Mouse (Mus musculus): ENCODE results near the gene Rbfox3.

The Rbfox3 gene

DNA sequence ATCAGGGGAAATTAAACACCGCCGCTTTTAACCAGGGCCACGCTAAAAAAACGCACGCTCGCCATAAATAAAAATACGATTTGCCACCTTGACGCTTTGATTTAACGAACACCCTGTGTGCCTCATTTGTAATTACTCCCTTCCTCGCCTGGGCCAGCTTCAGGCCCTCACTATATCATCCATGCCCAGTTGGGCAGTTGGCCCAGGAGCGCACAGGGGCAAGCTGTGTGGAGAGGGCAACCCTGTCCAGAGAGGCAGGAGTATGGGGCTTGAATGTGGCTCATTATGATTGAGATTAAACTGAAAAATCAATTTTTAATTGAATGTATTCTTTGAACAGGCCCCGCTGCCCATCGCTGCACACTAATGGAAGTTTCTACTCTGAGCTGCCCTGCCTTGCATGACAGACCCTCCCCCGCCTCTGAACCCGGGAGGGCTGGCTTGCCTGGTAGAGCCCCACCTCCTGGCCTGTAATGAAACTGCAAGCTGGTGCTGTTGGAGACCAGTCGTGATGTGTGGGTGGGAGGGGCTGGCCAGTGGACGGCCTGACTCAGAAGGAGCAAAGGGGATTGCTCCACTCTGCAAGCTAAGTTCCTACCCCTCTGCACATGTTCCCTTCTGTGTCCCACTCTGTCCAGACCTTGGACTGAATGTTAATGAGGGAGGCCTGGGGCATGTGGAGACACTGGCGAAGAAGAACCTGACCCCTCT lies 376.9 kb downstream of the Rbfox3 start:
- DNase-seq: peak; percentile 19

DNA sequence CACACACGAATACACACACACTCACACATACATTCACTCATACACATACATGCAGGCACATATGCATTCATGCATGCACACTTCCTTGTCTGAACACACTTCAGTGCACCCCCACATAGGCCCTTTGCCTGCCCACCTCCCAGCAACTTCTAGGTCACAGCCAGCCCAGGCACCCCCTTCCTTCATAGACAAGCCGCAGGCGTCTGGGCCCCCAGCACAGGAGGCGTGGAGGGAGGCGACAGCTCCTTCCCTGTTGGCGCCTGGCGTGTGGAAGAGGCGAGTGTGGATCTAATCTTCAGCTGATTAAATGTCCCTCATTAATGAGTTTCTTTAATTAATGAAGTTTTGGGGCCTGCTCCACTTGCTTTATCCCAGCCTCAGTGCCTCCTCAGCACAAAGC lies 381.1 kb downstream of the Rbfox3 start:
- no peak for DNase-seq

DNA sequence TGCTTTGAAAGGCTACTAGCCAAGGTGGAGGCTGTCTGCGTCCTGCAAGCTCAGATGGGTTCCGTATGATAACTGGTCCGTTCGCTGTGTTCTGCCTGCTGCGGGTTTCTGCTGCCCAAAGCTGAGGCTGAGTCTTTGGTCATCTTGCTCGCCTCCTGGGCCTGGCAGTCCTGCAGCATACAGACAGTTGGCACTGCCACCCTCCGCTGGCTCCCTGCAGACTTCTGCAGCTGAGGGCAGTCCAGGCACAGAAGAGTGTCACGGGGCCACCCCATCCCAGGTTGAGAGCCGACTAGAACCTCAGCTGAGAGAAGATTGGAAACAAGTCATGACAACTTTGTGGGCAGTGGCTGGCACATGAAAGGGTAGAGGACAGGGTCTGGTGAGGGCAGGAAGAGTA lies 382.6 kb downstream of the Rbfox3 start:
- no peak for DNase-seq

DNA sequence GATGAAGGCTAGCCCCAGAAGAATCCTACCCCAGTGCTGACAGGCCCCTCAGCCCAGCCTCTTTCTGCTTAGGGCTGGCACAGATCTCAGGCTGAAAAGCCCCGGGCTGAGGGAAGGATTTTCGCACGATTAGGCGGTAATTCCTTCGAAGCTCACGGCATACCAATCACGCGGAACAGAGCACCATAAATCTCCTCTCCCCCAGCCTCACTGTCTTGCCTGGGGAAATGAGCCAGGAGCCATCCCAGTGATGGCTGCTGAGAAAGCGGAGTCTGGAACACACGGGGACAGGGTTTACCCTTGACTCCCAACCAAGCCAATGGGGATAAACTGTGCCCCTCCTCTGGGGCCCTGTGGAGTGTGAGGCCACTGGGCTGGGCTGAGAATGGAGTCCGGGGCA lies 386.3 kb downstream of the Rbfox3 start:
- no peak for DNase-seq

DNA sequence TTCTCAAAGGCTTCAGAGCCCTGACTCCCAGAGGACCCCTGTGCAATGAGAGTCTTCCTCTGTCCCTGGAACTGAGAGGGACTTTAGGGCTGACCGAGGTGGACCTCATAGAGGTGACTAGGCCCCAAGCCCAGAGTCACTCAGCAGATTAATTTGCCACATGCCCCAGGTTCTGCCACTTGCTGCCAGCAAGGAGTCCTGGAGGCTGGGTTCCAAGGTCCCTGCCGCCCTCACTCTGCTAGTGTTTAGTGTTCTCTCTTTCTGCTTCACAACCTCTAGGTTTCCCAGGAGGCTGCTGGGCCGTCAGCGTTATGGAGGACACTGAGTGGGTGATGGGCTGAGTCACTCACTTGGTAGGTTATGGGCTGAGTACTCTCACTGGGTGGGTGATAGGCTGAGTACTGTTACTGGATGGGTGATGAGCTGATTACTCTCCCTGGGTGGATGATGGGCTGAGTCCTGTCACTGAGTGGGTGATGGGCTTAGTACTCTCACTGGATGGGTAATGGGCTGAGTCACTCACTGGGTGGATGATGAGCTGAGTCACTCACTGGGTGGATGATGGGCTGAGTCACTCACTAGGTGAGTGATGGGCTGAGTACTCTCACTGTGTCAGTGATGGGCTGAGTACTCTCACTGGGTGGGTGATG lies 387.8 kb downstream of the Rbfox3 start:
- no peak for DNase-seq

DNA sequence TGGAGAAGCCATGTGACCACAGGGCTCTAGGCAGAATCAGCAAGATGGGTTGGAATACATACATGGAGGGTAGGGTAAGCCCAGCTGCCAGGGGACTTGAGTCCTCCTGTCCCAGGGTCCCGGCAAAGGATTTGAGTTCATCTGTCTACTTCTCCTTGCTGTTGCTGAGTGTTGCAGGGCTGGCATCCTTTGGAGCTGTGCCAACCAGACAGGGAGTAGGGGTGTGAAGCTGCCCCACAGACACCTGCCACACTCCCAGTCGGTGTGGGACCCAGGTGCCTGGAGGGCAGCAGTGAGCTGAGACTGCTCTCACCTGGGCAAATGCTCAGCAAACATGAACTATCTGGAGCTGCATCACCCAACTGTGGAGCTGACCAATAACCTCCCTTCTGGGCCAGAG lies 390.5 kb downstream of the Rbfox3 start:
- DNase-seq: no peak

DNA sequence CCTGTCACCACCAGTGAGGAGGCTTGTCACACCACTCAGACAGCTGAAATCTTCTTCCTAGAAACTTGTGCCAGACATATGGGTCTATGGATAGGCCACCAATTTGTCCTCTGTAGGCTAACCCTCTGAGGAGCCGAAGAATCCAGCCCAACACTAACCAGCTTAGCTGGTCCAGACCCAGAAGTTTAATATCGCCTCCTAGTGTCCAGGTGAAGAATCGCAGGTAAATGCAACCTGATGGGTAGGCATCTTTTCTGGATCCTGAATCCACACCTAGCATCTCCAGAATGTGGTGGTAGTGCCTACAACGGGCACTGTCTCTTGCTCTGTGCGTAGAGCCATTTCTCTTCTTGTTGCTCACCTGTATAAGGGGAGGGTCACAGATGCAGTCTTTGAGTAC lies 391.1 kb downstream of the Rbfox3 start:
- peak; percentile 15 for DNase-seq

DNA sequence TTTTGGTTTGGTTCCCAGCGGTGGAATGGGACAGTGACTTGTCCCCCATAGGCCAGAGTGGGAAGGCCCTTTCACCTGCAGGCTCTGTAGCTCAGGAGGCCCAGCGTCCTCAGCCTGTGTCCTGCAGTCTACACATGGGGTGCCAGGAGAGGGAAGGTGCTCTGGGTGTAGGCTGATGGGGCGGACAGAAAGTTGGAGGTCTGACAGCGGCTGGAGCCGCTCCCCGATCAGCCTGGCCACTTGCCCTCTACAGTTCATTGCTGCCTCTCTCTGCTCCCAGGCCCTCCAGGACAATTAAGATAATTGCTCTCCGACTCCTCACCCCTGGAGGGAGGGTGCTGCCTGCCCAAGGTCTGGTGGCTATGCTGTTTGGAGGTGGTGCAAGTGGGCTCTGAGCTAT lies 392.7 kb downstream of the Rbfox3 start:
- DNase-seq: no peak

DNA sequence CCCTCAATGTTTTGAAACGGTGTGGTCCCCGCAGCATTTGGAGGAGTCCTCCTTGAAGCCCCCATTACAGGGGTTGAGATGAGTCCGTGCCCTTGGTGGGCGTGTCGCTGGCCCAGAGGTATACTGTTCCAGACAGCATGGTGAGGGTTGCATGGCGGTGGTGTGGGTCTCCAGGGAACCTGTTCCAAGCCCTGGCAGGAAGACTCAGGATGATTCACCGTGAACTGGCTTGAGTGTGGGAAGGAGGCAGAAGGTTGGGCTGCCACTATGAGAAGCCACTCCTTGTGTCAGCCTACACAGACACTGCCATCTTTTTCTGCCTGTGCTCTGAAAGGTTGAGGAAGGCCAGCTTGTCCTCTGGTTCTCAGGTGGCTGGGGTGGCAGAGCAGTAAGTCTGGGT lies 393.5 kb downstream of the Rbfox3 start:
- DNase-seq: no peak

DNA sequence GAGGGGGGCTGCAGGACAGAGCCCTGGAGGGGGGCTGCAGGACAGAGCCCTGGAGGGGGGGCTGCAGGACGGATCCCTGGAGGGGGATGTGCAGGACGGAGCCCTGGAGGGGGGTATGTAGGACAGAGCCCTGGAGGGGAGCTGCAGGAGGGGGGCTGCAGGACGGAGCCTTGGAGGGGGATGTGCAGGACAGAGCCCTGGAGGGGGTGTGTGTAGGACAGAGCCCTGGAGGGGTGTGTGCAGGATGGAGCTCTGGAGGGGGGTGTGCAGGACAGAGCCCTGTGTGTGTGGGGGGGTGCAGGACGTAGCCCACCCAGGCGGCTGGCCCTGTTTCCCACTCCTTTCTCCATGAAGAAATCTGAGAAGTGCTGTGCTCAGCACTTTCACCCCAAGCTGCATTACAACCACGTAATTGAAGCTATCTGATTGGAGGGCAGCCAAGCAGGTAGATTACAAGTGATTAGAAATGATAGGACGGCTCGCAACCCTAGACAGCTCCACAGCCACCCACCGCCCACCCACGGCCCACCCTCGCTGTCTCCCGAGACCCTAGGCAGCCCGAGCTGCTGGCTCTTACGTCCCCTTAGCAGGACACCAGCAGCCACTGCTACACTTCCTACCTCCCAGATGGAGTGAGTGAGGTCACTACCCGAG lies 399.0 kb downstream of the Rbfox3 start:
- no peak for DNase-seq

DNA sequence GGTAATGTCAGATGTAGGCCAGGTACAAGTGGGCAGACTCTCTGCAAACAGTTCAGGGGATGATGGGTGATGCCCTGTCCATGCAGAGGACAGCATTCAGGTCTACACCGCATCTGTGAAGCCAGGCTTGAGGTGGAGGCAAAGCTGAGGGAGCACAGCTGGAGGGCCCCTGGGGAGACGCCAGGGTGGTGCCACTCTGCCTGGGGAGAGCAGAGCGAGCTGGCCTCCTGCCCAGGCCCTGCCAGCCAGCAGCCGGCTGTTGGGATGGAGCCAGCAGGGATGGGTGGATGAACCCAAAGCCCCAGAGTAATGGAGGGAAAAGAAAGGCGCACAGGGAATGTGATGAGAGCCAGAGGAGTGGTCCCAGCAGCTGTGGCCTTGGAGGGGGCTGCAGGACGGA lies 399.5 kb downstream of the Rbfox3 start:
- DNase-seq: peak; percentile 49

DNA sequence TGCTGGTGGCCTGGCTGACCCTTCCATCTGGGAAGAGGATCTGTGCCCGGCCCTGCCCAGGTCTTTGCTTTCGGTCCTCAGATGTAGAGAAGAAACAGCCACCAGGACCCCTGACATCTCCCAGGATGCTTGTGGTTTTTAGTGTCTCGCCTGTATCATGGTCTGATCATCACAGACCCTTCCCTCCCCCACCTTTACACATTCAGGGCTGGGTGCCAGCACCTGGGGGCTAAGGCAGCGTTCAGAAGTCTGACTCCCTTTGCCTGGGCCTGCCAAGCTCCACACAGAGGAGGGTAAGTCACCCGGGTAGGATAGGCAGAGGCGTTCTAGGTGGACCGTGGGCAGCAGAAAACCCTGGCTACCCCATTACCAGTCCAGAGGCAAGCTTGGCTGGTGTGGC lies 403.1 kb downstream of the Rbfox3 start:
- no peak for DNase-seq

DNA sequence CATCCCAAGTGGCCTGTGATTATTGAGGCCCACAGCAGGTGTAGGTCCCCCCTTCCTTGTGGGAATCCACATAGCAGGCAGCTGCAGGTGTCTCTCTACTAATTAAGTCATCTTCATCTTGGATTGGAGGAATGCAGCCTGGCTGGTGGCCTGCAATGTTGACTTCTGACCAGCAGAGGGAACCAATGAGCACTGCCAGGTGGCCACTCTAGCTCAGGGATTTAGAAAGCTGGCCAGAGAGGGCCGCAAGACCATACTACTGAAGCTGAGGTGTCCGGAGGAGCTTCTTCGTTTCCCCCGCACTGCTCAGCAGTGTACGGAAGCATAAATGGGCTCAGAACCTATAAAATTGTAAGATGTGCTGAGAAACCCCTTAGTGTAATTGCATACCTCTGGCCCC lies 403.5 kb downstream of the Rbfox3 start:
- peak; percentile 84 for DNase-seq

DNA sequence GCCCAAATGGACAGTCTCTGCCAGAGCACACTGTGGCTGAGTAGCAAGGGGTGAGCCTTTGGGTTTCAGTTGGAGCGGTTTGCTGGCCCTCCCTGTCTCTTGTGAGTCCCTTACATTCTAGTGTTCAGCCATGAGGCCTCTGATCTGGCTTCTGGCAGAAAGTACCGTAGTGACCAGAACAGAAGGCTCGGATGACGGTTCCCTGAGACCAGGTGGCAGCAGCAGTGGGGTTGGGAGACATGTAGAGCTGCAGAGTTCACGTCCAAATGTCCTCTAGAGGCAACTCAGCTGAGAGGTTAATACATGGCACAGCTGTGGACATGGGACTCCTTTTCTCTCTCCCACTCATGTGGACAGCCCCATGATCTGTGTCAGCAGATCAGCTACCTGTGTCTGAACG lies 404.3 kb downstream of the Rbfox3 start:
- DNase-seq: no peak

DNA sequence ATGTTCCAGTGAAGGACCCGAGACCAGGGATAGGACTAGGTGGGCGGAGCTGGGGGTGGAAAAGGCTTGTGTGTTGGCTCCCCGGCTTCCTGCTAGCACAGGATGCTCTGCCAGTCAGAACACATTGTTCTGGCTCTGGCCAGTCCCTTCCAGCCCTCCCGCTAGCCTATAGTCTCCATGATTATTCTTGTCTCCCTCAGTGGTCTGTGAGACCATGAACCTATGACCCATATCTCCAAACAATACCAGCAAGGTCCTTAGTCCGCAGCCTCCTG lies 407.3 kb downstream of the Rbfox3 start:
- no peak for DNase-seq

DNA sequence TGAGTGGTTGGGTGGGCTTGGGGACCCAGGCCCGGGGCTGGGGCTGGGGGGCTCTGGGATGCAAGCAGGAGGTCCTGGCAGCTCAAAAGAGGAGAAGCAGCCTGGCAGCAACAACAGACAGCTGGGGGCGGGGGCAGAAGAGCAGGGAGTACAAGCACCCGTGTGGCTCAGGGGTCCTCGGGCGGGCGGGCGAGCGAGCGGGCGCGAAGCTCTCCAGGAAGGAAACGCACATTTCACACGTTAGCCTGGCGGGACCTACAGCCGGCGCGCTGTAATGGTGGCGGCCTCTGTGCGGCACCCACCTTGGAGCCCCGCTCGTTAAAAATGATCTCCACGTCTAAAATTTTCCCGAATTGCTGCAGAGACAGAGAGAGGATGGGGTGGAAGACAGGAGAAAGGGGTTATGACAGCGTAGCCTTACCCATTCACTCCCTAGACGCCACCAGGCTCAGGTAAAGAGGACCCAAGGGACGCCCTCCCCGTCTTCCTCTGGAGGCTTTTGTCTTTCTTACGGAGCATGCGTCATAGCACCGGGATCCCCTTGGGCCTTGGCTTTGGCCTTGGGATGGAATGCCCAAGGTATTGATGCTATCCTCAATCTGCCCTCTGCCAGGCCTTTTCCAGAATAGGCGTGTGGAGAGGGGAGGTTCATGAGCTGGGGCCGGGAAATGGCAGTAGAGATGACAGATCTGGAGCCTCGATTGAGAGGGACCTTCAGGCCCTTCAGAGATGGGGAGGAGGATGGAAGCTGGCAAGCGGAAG lies 407.8 kb downstream of the Rbfox3 start:
- DNase-seq: no peak

DNA sequence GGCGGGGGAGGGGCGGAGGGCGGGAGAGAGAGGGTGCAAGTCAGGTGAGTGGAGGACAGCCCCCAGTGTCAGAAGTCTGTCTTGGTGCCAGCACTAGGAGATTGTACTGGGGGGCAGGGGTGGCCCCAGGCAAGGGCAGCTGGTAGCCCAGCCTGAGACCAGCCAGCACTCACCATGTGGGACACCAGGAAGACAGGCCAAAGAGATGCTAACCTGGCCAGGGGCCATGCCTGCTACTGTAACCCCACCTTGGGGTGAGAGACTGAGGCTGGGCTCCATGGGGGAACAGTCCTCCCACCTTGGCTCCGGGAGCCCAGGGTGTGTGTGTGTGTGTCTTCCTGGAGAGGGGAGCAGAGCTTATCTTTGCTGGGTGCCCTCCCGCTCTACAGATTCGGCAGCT lies 408.4 kb downstream of the Rbfox3 start:
- no peak for DNase-seq

DNA sequence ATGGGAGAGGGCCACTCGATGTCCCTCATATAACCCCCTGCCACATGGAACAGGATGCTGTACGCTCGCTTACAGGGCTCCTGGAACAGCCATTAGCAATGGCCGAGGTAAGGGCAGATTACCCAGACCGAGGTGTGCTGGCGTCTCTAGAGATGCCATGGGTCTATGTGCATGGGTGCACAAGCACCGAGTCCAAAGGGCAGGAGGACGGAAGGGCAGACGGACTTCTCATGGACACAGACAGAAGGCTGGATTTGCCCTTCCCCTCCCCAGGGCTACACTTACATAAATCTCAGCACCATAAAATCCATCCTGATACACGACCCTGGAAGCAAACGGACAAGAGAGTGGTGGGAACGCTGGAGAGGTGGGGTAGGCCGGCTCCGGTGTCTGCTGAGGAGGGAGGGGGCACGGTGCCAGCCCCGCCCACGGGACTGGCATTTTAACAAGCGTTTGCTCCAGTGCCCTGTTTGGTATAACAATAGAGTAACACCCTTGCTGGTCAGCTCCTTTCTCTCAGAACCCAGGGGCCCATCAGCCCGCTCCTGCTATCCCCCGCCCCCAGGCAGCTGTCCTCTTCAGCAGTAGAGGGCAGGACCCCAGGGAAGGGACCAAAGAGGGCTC lies 415.2 kb downstream of the Rbfox3 start:
- DNase-seq: peak; percentile 88

DNA sequence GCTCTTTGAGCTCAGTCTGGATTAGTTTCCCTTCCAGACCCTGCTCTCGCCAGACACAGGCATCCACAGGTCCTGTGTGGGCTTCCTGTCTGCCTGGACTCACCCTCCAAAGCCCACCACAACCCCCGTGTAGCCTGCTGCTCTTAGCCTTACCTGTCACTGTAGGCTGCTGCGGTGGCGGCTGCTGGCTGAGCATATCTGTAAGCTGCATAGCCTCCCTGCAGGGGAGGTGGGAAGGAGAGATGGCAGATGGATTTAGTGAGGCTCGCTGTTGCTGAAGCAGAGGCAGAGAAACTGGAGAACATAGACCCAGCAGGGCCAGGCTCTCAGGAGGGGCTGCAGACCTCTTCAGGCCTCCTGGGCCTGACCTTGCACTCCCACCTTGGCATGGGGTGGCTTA lies 416.3 kb downstream of the Rbfox3 start:
- no peak for DNase-seq

DNA sequence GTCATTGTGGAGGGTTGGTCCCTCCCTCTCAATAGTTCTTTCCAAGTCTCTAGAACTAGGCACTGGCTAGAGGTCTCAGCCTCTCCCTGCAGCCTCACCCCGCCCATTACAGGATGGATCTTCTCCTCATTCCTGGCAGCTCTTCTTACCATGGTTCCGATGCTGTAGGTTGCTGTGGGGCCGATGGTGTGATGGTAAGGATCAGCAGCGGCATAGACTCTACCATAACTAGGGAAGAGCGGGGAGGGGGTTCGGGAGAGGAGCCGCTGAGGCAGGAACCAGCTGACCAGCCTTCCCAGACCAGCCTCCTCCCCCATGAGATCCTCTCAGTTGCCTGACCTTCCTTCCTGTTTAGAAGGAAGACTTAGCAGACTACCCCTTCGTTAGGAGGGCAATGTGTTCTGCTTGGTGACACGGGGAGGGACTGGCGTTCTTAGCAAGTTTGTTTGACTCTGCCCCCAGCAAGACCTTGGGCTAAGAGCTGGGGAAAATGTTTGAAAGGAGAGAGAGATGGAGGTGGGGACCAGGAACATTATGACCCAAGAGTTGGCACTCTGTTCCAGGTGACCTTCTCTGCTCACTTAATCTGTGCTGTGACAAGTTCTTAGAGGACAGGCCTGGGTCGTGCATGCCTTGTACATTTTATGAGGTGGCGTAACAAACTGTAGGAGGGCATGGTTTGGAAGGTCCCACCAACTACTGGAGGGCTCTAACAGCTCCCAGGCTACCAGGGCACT lies 417.2 kb downstream of the Rbfox3 start:
- no peak for DNase-seq

DNA sequence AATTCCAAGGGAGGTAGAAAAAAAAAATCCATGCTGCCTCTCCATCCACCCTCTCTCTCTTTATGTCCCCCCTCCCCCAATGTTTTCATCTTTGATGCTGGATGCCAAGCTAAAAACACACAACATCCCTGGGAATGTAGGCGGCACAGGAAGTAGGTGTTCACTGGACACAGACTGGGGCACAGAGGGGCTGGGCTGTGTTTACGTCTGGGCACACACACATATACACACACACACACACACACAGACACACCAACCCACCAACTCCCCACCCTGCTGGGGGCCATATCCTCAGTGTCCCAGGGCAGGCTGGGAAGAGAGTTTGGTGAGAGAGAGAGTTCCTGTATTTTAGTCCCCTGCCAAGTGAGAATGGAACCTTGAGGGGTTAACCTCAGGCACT lies 417.9 kb downstream of the Rbfox3 start:
- no peak for DNase-seq

DNA sequence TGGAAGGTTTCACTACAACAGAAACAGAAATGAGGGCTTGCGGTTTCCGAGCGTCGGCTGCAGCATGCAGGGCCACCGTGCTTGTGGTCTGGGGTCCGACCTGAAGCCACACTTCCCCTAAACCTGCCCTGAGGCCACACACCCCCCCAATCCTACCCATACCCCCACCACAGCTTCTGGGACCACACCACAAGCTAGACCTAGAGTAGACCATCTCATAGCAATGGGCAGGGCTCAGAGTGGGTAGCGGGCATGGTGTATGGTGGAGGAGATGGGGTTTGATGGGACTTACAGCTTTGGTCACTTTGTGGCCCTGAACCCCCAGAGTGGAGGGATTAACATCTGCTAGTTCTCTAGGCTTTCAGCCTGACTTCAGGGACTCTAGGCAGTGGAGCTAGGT lies 420.2 kb downstream of the Rbfox3 start:
- DNase-seq: no peak

All from kidney, adult 9 months (tissue).